Mouse (Mus musculus): ENCODE data around the gene Rhox4e.
"Not testable (repeated sequence)": the region's sequence is repeated elsewhere in the genome, so short reads cannot be mapped to it uniquely, and the experiment has no call there.

The Rhox4e gene

DNA sequence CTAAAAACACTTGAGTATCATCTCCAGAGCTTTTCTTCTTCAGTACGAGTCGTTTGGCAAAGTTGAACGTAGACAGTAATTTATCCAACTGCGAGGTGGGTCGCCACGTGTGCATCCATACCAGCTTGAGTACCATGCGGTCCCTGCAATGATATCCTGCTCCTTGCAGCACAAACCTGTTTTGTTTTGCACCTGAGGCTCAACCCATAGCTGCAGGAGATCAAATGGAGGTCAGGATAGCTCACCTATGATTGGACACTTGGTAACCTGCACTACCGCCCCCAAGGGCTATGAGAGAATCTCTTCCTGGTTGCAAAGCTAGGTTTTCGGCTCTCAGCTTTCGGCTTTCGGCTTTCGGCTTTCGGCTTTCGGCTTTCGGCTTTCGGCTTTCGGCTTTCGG, at the start of gene Rhox4e:
Gene Rhox4e (plus strand): TSS at position 301 of the 400 bp plus-strand sequence.
- not testable (repeated sequence) for DNase-seq (ENCODE audit: low spot score in 2 of 2)

DNA sequence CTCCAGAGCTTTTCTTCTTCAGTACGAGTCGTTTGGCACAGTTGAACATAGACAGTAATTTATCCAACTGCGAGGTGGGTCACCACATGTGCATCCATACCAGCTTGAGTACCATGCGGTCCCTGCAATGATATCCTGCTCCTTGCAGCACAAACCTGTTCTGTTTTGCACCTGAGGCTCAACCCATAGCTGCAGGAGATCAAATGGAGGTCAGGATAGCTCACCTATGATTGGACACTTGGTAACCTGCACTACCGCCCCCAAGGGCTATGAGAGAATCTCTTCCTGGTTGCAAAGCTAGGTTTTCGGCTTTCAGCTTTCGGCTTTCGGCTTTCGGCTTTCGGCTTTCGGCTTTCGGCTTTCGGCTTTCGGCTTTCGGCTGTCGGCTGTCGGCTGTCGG, 43.2 kb upstream of the Rhox4e start, which contains the start of gene Rhox4d:
Gene Rhox4d (plus strand): TSS at position 301 of the 400 bp plus-strand sequence.
- not testable (repeated sequence) for DNase-seq (ENCODE audit: low spot score in 2 of 2)

DNA sequence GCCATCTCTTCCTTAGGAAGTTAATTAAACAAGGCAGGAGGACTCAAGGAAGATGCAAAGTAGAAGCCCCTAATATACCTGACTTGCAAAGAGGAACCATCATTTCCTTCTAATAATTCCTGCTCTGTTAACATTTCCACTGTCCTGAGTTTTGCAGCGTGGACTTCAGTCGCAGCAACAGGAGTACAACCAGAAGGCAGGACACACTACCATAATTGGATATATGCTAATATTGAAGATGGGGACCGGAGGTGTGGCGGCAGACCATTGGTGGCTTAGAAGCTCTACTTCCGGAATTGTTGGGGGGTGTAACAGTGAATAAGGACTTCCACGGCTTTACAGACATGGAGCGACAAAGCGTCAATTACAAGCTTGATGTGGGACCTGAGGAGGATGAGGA, 27.1 kb upstream of the Rhox4e start, which contains the start of gene Rhox2e:
Gene Rhox2e (plus strand): TSS at position 301 of the 400 bp plus-strand sequence.
- DNase-seq (ENCODE audit: low spot score in 2 of 2): not testable (repeated sequence)

DNA sequence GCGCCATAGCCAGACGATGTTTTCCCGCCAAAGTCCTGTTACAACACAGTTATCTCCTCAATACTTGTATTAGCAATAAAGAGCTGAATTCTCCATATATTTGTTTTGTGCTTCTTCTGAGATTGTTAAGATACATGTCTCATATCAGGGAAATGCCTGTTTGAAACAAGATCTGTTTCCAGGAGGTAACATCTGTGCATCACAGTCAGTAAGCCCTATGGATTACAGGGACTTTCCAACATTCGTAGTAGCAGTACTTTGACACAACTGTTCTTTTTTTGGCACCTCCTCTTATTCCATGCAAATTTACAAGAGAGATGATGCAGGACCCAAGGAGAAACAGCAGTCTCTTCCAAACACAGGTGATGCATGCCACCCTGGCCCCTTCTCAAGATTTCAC, 15.5 kb upstream of the Rhox4e start, which contains the start of gene Rhox3e:
Gene Rhox3e (plus strand): TSS at position 301 of the 400 bp plus-strand sequence.
- not testable (repeated sequence) for DNase-seq (ENCODE audit: low spot score in 2 of 2)

DNA sequence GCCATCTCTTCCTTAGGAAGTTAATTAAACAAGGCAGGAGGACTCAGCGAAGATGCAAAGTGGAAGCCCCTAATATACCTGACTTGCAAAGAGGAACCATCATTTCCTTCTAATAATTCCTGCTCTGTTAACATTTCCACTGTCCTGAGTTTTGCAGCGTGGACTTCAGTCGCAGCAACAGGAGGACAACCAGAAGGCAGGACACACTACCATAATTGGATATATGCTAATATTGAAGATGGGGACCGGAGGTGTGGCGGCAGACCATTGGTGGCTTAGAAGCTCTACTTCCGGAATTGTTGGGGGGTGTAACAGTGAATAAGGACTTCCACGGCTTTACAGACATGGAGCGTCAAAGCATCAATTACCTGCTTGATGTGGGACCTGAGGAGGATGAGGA, 13.9 kb downstream of the Rhox4e start, which contains the start of gene Rhox2f:
Gene Rhox2f (plus strand): TSS at position 301 of the 400 bp plus-strand sequence.
- not testable (repeated sequence) for DNase-seq (ENCODE audit: low spot score in 2 of 2)

DNA sequence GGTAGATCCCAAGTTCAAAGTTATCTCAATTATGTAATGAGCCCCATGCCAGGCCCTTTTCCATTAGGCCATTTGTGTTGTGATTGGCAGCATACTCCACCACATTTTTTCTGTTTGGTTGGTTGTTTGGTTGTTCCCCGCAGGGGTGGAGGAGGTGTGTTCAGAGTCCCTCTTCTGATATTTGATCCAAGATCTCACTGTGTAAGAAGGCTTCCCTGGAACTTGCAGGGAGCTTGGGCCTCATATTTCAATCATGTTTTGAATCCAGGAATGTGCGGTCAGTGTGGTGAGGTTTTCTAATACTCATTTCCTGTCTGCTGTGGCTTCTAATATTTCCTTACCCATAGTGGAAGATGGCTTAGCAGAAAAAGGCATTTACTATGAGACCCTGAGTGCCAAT, 15.4 kb downstream of the Rhox4e start:
- not testable (repeated sequence) for DNase-seq (ENCODE audit: low spot score in 2 of 2)

DNA sequence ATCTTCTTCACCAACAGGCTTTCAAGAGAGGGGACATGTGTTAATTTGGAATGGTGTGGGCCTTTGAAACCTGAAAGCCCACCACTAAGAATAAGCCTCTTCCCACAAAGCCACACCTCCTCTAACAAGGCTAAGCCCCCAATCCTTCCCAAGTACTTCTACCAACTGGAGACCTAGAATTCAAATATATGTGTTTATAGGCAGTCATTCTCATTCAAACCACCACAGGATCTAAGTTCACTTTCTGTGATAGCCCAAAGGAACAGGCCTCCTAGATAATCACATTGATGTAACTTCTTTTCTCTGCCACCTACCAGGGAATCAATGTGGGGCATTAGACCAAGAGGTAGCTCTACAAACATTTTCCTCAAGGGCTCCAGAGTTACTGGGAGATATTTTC, 23.5 kb downstream of the Rhox4e start, which contains the start of gene Rhox3f:
Gene Rhox3f (plus strand): TSS at position 301 of the 400 bp plus-strand sequence.
- not testable (repeated sequence) for DNase-seq (ENCODE audit: low spot score in 2 of 2)

DNA sequence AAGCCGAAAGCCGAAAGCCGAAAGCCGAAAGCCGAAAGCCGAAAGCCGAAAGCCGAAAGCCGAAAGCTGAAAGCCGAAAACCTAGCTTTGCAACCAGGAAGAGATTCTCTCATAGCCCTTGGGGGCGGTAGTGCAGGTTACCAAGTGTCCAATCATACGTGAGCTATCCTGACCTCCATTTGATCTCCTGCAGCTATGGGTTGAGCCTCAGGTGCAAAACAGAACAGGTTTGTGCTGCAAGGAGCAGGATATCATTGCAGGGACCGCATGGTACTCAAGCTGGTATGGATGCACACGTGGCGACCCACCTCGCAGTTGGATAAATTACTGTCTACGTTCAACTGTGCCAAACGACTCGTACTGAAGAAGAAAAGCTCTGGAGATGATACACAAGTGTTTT, 50.4 kb downstream of the Rhox4e start, which contains the start of gene Rhox4f:
Gene Rhox4f (minus strand): TSS at position 101 of the 400 bp plus-strand sequence.
- not testable (repeated sequence) for DNase-seq (ENCODE audit: low spot score in 2 of 2)

All from right cerebral cortex, adult 2 months (tissue).